Mouse (Mus musculus) hematopoietic stem cell, adult 5-6 weeks (primary cell): ENCODE measurements at regions not wholly inside any gene's neighbourhood (a gene's known extent, or its start where the extent isn't known, plus 50 kb on each side); places are given as distances from the start of the nearest gene placed in this dataset.
"Not testable (repeated sequence)": the region's sequence is repeated elsewhere in the genome, so short reads cannot be mapped to it uniquely, and the experiment has no call there.

ENCODE experiments used
- ATAC-seq, 2 experiments: fragments of 125-278 bp in 1 of 2; replicated peaks in 1 of 2; 2 replicates each; pipeline ENCODE4 v1.8.0; 2016 to 2017; ENCODE audit warnings: inconsistent platforms in 2 of 2, mild to moderate bottlenecking in 2 of 2, moderate number of reproducible peaks in 2 of 2, low read depth in 1 of 2, moderate TSS enrichment in 1 of 2; ENCODE audit not compliant: low FRiP score in 2 of 2, poor library complexity in 2 of 2, severe bottlenecking in 2 of 2, insufficient read depth in 1 of 2, low TSS enrichment in 1 of 2

- ATAC-seq = not testable (repeated sequence)
These were observed 125.7 kb upstream of the P2ry1 start for GRCm38 (mm10) chr3:60876858-60877257.

GRCm38 (mm10) chr3:60878880-60879279 is 123.7 kb upstream of the P2ry1 start:
- no peak for ATAC-seq

- no peak for ATAC-seq
These were observed 118.6 kb upstream of the P2ry1 start for GRCm38 (mm10) chr3:60884027-60884426.

GRCm38 (mm10) chr3:60889191-60889861 is 113.3 kb upstream of the P2ry1 start:
- no peak for ATAC-seq

GRCm38 (mm10) chr3:60897628-60898269 is 104.8 kb upstream of the P2ry1 start:
- no peak for ATAC-seq

- ATAC-seq = no peak
These were observed 103.9 kb upstream of the P2ry1 start for GRCm38 (mm10) chr3:60898720-60899119.

- no peak for ATAC-seq
These were observed 101.0 kb upstream of the P2ry1 start for GRCm38 (mm10) chr3:60901571-60901970.

GRCm38 (mm10) chr3:60916411-60916810 is 86.2 kb upstream of the P2ry1 start:
- ATAC-seq = no peak

- ATAC-seq = no peak
These were observed 85.3 kb upstream of the P2ry1 start for GRCm38 (mm10) chr3:60917271-60917670.

GRCm38 (mm10) chr3:60926024-60926547 is 76.5 kb upstream of the P2ry1 start:
- ATAC-seq = no peak

- peak in 1 of 2 experiments; percentile 53; a peak in 1 of 4 replicates for ATAC-seq
These were observed 73.7 kb upstream of the P2ry1 start for GRCm38 (mm10) chr3:60928910-60929309.

- no peak for ATAC-seq
These were observed 68.1 kb upstream of the P2ry1 start for GRCm38 (mm10) chr3:60934492-60934891.

GRCm38 (mm10) chr3:60941451-60941850 is 61.1 kb upstream of the P2ry1 start:
- ATAC-seq = no peak

GRCm38 (mm10) chr3:60948897-60949296 is 53.7 kb upstream of the P2ry1 start:
- no peak for ATAC-seq
